Mouse (Mus musculus) MEL (cell line): Measurements from ENCODE around the gene Hmg20b. TPM values are rescaled to one million over a fixed set of nuclear protein-coding genes. Genes with fewer than 3 reads are reported as not detected.
A peak's percentile ranks its signal among the peaks of the same experiment; 100 is the strongest.

Source experiments
- DNase-seq: peaks from one replicate; pipeline ENCODE4 v3.0.0; 2011; ENCODE audit warnings: low read depth, low spot score
- H3K27ac ChIP-seq: 2 replicates; pipeline ENCODE4 v1.5.1; 2012; ENCODE audit warnings: low read depth, mild to moderate bottlenecking, control low read depth, low read length, moderate library complexity; ENCODE audit not compliant: control insufficient read depth
- H3K27me3 ChIP-seq, 2 experiments: fragments of 150-350 bp in 1 of 2; sonication (generic) in 1 of 2; 2 replicates each; pipeline ENCODE4 v1.6.1; 2012; ENCODE audit warnings: low read length in 2 of 2, mild to moderate bottlenecking in 2 of 2, improper control_type of control experiment in 1 of 2, moderate library complexity in 1 of 2; ENCODE audit not compliant: insufficient read depth in 2 of 2, control insufficient read depth in 1 of 2
- H3K36me3 ChIP-seq, 2 experiments: 2 replicates each; pipeline ENCODE4 v1.6.1; 2012 to 2014; ENCODE audit warnings: low read length in 2 of 2, improper control_type of control experiment in 1 of 2, inconsistent platforms in 1 of 2, mild to moderate bottlenecking in 1 of 2; ENCODE audit not compliant: insufficient read depth in 2 of 2, control insufficient read depth in 1 of 2
- H3K4me1 ChIP-seq, 2 experiments: fragments of 150-350 bp in 1 of 2; sonication (generic) in 1 of 2; 2 replicates each; pipeline ENCODE4 v1.6.1; 2012; ENCODE audit warnings: low read length in 2 of 2, improper control_type of control experiment in 1 of 2, mild to moderate bottlenecking in 1 of 2; ENCODE audit not compliant: insufficient read depth in 2 of 2, control insufficient read depth in 1 of 2
- H3K4me3 ChIP-seq, 2 experiments: fragments of 150-350 bp in 1 of 2; sonication (generic) in 1 of 2; 2 replicates each; pipeline ENCODE4 v1.5.1; 2012; ENCODE audit warnings: low read depth in 2 of 2, low read length in 2 of 2, mild to moderate bottlenecking in 2 of 2, moderate library complexity in 2 of 2, control low read depth in 1 of 2, improper control_type of control experiment in 1 of 2; ENCODE audit not compliant: control insufficient read depth in 1 of 2, insufficient read depth in 1 of 2
- H3K79me2 ChIP-seq: 2 replicates; pipeline ENCODE4 v1.6.1; 2012; ENCODE audit warnings: mild to moderate bottlenecking, low read length, moderate library complexity; ENCODE audit not compliant: control insufficient read depth, poor library complexity, insufficient read depth
- H3K9ac ChIP-seq: 2 replicates; pipeline ENCODE4 v1.6.1; 2012; ENCODE audit warnings: low read depth, mild to moderate bottlenecking, control low read depth, low read length, moderate library complexity; ENCODE audit not compliant: control insufficient read depth, poor library complexity, severe bottlenecking
- H3K9me3 ChIP-seq: fragments of 150-350 bp; sonication (generic); replicated peaks from 2 replicates; pipeline ENCODE4 v1.6.1; 2012; ENCODE audit warnings: mild to moderate bottlenecking, low read length, improper control_type of control experiment, moderate library complexity; ENCODE audit not compliant: insufficient read depth
- CHD1 ChIP-seq: IDR thresholded peaks from 2 replicates; pipeline ENCODE4 v1.6.1; 2012; ENCODE audit warnings: low read depth, mild to moderate bottlenecking, inconsistent platforms, low read length, improper control_type of control experiment
- CHD2 ChIP-seq: IDR thresholded peaks from 2 replicates; pipeline ENCODE4 v1.6.1; 2011; ENCODE audit warnings: low read length, improper control_type of control experiment
- E2F4 ChIP-seq: IDR thresholded peaks from 2 replicates; pipeline ENCODE4 v1.6.1; 2011; ENCODE audit warnings: low read depth, low read length, improper control_type of control experiment, borderline replicate concordance
- ELF1 ChIP-seq: IDR thresholded peaks from 2 replicates; pipeline ENCODE4 v1.6.1; 2014; ENCODE audit warnings: low read depth, mild to moderate bottlenecking, inconsistent platforms, low read length, improper control_type of control experiment, moderate library complexity
- EP300 ChIP-seq, 2 experiments: IDR thresholded peaks; 2 replicates each; pipeline ENCODE4 v1.6.1; 2011; ENCODE audit warnings: improper control_type of control experiment in 2 of 2, low read length in 2 of 2, low read depth in 1 of 2, mild to moderate bottlenecking in 1 of 2
- HCFC1 ChIP-seq: IDR thresholded peaks from 2 replicates; pipeline ENCODE4 v1.6.1; 2012; ENCODE audit warnings: low read depth, mild to moderate bottlenecking, inconsistent platforms, low read length, improper control_type of control experiment, moderate library complexity
- JUND ChIP-seq: IDR thresholded peaks from 2 replicates; pipeline ENCODE4 v1.6.1; 2011; ENCODE audit warnings: low read depth, mild to moderate bottlenecking, improper control_type of control experiment, low read length
- KAT2A ChIP-seq: conservative IDR thresholded peaks from 2 replicates; pipeline ENCODE4 v1.6.1; 2012; ENCODE audit warnings: low read depth, low read length, improper control_type of control experiment, inconsistent platforms
- MAZ ChIP-seq: IDR thresholded peaks from 2 replicates; pipeline ENCODE4 v1.6.1; 2012; ENCODE audit warnings: low read depth, mild to moderate bottlenecking, inconsistent platforms, low read length, improper control_type of control experiment
- MYB ChIP-seq: IDR thresholded peaks from 2 replicates; pipeline ENCODE4 v1.6.1; 2011; ENCODE audit warnings: mild to moderate bottlenecking, low read depth, low read length, improper control_type of control experiment
- NELFE ChIP-seq: IDR thresholded peaks from 2 replicates; pipeline ENCODE4 v1.6.1; 2011; ENCODE audit warnings: low read depth, low read length, improper control_type of control experiment
- NRF1 ChIP-seq: IDR thresholded peaks from 2 replicates; pipeline ENCODE4 v1.6.1; 2014; ENCODE audit warnings: low read depth, mild to moderate bottlenecking, inconsistent platforms, low read length, improper control_type of control experiment, moderate library complexity; ENCODE audit not compliant: poor library complexity, insufficient read depth, severe bottlenecking
- POLR2A ChIP-seq, 2 experiments: IDR thresholded peaks; 2 replicates each; pipeline ENCODE4 v1.6.1; 2011 to 2012; ENCODE audit warnings: low read length in 2 of 2, mild to moderate bottlenecking in 2 of 2, control low read depth in 1 of 2, improper control_type of control experiment in 1 of 2, low read depth in 1 of 2, moderate library complexity in 1 of 2; ENCODE audit not compliant: control insufficient read depth in 1 of 2, insufficient read depth in 1 of 2, poor library complexity in 1 of 2
- POLR2AphosphoS2 ChIP-seq: IDR thresholded peaks from 2 replicates; pipeline ENCODE4 v1.6.1; 2011; ENCODE audit warnings: low read length, improper control_type of control experiment
- POLR2AphosphoS5 ChIP-seq: IDR thresholded peaks from 2 replicates; pipeline ENCODE4 v1.6.1; 2012; ENCODE audit warnings: low read depth, borderline replicate concordance, mild to moderate bottlenecking, inconsistent platforms, low read length, moderate library complexity, mixed read lengths
- RCOR1 ChIP-seq: IDR thresholded peaks from 2 replicates; pipeline ENCODE4 v1.6.1; 2012; ENCODE audit warnings: low read depth, mild to moderate bottlenecking, inconsistent platforms, low read length, improper control_type of control experiment
- SMC3 ChIP-seq: IDR thresholded peaks from 2 replicates; pipeline ENCODE4 v1.6.1; 2011; ENCODE audit warnings: low read depth, low read length, improper control_type of control experiment
- TBP ChIP-seq: IDR thresholded peaks from 2 replicates; pipeline ENCODE4 v1.8.0; 2011; ENCODE audit warnings: low read depth, low read length, improper control_type of control experiment
- USF1 ChIP-seq: IDR thresholded peaks from 2 replicates; pipeline ENCODE4 v1.6.1; 2014; ENCODE audit warnings: low read depth, mild to moderate bottlenecking, inconsistent platforms, low read length, improper control_type of control experiment, moderate library complexity
- ZC3H11A ChIP-seq: IDR thresholded peaks from 2 replicates; pipeline ENCODE4 v1.6.1; 2012; ENCODE audit warnings: low read depth, mild to moderate bottlenecking, inconsistent platforms, low read length, improper control_type of control experiment
- ZKSCAN1 ChIP-seq: IDR thresholded peaks from 2 replicates; pipeline ENCODE4 v1.6.1; 2012; ENCODE audit warnings: low read depth, mild to moderate bottlenecking, inconsistent platforms, low read length, improper control_type of control experiment, moderate library complexity
- ZMIZ1 ChIP-seq: IDR thresholded peaks from 2 replicates; pipeline ENCODE4 v1.6.1; 2012; ENCODE audit warnings: low read depth, mild to moderate bottlenecking, inconsistent platforms, low read length, improper control_type of control experiment, moderate library complexity
- ZNF384 ChIP-seq: IDR thresholded peaks from 2 replicates; pipeline ENCODE4 v1.6.1; 2012; ENCODE audit warnings: low read depth, mild to moderate bottlenecking, inconsistent platforms, low read length, improper control_type of control experiment
- polyA plus RNA-seq, 2 experiments: library from polyadenylated mRNA; stranded (reverse) in 1 of 2; unstranded in 1 of 2; fragments of >175 nt in 1 of 2; fragments of >200 nt in 1 of 2; gene quantifications; 2 replicates each; pipeline versions ENCODE4 v1.2.1 to v1.2.4; 2012; ENCODE audit warnings: low replicate concordance in 2 of 2, low read depth in 1 of 2; ENCODE audit not compliant: insufficient read length in 2 of 2, insufficient read depth in 1 of 2, missing spikeins in 1 of 2
- total RNA-seq: library from RNA; depleted of rRNA; stranded (reverse); fragments of 300-350 nt; gene quantifications from 2 replicates; pipeline ENCODE4 v1.2.3, GENCODE M21; 2012

Gene Hmg20b
- total and polyA plus RNA-seq, 3 experiments = 27.0 to 92.7 TPM; not detected in 1

- peaks cover 0 to 5% of the 10 kb centered on the region in 2 experiments; a peak in 1 of 4 replicates for H3K4me1 ChIP-seq
- H3K9ac ChIP-seq = no peak overlapping the region
- no peaks in the 10 kb centered on the region for H3K9me3 ChIP-seq
- no peak overlapping the region for H3K27ac ChIP-seq
- no peaks in the 10 kb centered on the region for H3K79me2 ChIP-seq
- peak; percentile 53 for DNase-seq
- TF ChIP-seq POLR2AphosphoS5 (peak; percentile 85; the same call in 1 of the 2 replicates), NELFE (no peak), CHD2 (peak; percentile 5; the same call in 1 of the 2 replicates), KAT2A (no peak), ELF1 (no peak), ZMIZ1 (peak; percentile 31; the same call in 1 of the 2 replicates), MYB (no peak), JUND (no peak), EP300 (IDR thresholded peaks at IDR 0.05; ENCODE audit: low read depth in 1 of 2, low read length in 2 of 2) (no peak), CHD1 (no peak), POLR2AphosphoS2 (peak; percentile 69), NRF1 (no peak), USF1 (no peak), POLR2A (IDR thresholded peaks at IDR 0.05; ENCODE audit: control insufficient read depth in 1 of 2, insufficient read depth in 1 of 2, low read depth in 1 of 2, low read length in 2 of 2, poor library complexity in 1 of 2) (peak; percentile 9 to 19; a peak in 1 of 4 replicates), RCOR1 (no peak), E2F4 (no peak), TBP (no peak), SMC3 (peak; percentile 8), MAZ (no peak; the same call in 1 of the 2 replicates), HCFC1 (no peak), ZC3H11A (no peak), ZNF384 (no peak), ZKSCAN1 (no peak)
- 0 out of 4 replicates have a peak, but pooled peaks cover 0 to 3% of the 10 kb centered on the region in 2 experiments for H3K36me3 ChIP-seq
- no peaks in the 10 kb centered on the region for H3K27me3 ChIP-seq
- no peak overlapping the region for H3K4me3 ChIP-seq
Measured at GRCm38 (mm10) chr10:81366477-81367206, 16.4 kb upstream of the Hmg20b start.
